Mouse (Mus musculus): ENCODE results near the gene Med13l.

- TF ChIP-seq CTCF (conservative IDR thresholded peaks at IDR 0.05 in 1 of 2, IDR thresholded peaks at IDR 0.05 in 1 of 2; ENCODE audit: low read depth in 2 of 2, low read length in 2 of 2): no peak
- TF ChIP-seq ZKSCAN1 (IDR thresholded peaks at IDR 0.05; ENCODE audit: borderline replicate concordance, low read depth, low read length): no peak
- no peak for TF ChIP-seq EP300 (IDR thresholded peaks at IDR 0.05; ENCODE audit: low read length)
- TF ChIP-seq USF2 (conservative IDR thresholded peaks at IDR 0.05; ENCODE audit: low read depth, low read length): no peak
- no peak for TF ChIP-seq MXI1 (IDR thresholded peaks at IDR 0.05; ENCODE audit: low read depth, low read length)
- TF ChIP-seq POLR2A (IDR thresholded peaks at IDR 0.05; ENCODE audit: low read depth, low read length): no peak
- TF ChIP-seq CHD1 (IDR thresholded peaks at IDR 0.05; ENCODE audit: low read depth, low read length): no peak
- TF ChIP-seq USF1 (IDR thresholded peaks at IDR 0.05; ENCODE audit: low read depth, low read length): no peak
- no peak for TF ChIP-seq MAZ (IDR thresholded peaks at IDR 0.05; ENCODE audit: low read depth, low read length)
- no peak for TF ChIP-seq BHLHE40 (IDR thresholded peaks at IDR 0.05; ENCODE audit: low read depth, low read length)
Observed at GRCm38 (mm10) chr5:118605424-118606067, 45.1 kb downstream of the Med13l start.
